Mouse (Mus musculus) mouse trophoblast stem cell (cell line): Measurements from ENCODE around the gene Coa6.
"Not testable (repeated sequence)": the region's sequence is repeated elsewhere in the genome, so short reads cannot be mapped to it uniquely, and the experiment has no call there.

Experiments
- in situ Hi-C, 2 experiments: fragments of 300-500 bp; cut with MseI, MboI; formaldehyde crosslinking; loops; 2 replicates in 1 of 2; 3 replicates in 1 of 2; pipeline ENCODE4 v1.15.1; 2025

Gene Coa6

DNA sequence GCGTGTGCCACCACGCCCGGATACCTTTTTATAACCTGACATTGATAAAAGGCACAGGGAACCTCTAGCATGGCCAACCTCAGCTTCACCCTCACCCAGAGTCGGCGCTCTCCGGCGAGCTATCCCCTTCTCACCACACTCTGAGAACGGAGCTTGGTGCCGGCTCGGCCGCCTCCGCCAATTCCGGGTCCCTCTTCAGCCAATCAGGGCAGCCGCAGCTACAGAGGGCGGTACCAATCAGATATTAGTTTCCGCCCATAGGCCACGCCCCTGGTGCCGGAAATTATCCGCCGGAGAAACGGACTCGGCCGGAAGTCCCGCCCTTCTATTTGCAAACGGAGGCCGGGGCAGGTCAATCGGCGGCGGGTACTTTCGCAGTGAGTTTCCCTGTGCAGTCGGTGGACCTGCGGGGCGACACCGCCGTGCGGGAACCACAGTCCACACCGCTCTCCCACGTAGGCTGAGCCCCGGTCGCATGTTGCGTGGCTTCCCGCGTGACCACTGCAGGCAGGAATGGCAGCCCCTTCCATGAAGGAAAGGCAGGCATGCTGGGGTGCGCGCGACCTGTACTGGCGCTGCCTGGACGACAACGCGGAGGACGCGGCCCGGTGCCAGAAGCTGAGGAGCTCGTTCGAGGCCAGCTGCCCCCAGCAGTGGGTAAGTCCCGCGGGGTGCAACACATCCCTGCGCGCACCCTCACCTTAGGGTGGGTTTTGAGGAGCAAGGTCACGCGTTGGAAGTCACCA, at the start of gene Coa6:
Gene Coa6, plus strand, starts transcription at position 342 of the 746 bp plus-strand sequence.
- in situ Hi-C loops, result no loop called here

DNA sequence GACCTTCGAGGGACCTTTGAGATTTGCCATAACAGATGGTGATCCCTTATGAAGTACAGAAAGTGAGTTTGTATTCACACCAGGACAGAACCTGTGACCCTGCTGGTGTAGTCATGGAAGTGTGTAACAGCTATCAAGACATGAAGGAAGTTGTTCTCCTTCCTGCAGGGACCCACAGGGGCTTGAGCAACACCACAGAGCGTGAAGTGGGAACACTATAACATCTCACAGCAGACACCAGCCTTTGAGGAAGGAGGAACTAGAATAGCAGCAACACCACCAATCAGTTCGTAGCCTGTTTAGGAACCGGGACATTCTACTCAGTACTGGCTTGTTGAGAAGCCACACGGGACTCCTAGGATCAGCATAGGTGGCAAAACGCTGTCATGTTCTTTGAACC, 42.7 kb upstream of the Coa6 start:
- in situ Hi-C loops, result no loop called here

DNA sequence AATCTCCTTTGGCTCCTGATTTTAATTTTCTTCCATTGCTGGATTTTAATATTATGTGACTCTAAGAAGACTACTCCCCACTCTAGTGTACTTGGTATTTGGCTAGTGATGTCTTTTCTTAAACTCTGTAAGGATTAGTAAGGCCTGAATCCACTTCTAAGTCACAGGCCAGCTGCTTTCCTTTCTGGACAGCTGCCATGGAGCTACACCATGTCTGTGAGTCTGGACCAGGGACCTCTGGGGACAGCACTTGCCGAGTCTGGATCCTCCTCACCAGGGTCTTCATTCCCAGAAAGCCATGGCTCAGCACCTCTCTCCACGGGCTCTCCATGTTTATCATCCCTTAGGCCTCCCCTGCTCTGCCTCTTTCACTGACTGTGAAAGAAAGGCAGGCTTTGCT, 42.2 kb upstream of the Coa6 start:
- in situ Hi-C loops, result loop anchor here (10.0 kb wide), 2 partner anchors 105 to 115 kb away; no protein-coding TSS in a partner anchor

DNA sequence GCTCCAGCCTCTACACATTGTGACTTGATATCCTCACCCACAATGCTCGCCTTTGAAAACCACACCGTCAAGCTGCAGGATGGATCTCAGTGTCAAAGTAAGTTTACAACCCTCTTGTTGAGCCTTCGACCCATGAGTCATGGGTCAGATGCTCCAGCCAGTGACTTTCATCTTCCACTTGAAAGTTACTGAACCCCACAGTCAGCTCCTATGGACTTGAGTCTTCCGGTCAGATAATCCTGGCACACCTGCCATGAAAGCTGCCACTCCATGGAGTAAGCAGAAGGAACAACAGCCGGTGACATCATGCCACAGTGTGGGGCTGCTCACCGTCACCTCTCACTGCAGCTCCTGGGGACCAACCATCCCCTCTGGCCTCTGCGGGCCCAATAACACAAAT, 41.0 kb upstream of the Coa6 start:
- in situ Hi-C loops, result loop anchor here (10.0 kb wide), 2 partner anchors 106 to 116 kb away; no protein-coding TSS in a partner anchor

DNA sequence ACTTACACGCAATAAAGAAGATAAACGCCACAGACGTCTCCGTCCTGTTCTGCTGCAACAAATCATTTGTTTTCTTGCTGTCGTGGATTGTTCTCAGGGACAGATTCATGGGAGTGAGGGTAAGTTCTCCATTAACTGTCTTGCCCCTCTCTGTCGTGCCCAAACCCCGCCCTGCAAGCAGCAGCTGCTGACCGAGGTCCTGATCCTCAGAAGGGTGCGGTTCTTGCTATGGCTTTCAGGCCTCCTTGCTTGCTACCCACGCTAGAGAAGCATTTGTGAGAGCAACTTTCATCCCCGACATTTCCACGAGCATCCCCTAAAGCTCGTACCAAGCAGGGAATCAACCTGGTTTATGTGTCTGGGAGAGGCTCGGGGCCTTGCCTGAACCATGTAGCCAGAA, 40.1 kb upstream of the Coa6 start:
- in situ Hi-C loops, result loop anchor here (10.0 kb wide), 2 partner anchors 107 to 117 kb away; no protein-coding TSS in a partner anchor

DNA sequence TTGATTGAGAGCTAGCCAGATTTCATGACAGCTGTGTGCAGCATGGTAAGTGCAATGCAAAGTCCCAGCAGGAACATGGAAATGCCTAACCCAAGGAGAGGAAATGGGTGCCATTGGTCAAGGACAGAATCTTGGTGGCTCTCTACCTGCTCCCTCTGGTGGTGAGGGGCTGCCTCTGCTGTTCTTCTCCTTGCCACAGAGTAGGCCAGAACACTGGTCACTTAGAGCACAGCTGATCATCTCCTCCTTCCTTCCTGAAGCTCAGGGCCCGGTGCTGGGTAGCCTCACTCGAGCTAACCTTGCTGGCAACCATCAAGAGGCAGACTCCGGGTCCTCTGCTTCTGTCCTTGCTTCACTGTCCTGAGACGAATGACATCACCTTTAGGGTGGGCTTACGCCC, 39.6 kb upstream of the Coa6 start:
- in situ Hi-C loops, result loop anchor here (10.0 kb wide), 2 partner anchors 108 to 118 kb away; no protein-coding TSS in a partner anchor

DNA sequence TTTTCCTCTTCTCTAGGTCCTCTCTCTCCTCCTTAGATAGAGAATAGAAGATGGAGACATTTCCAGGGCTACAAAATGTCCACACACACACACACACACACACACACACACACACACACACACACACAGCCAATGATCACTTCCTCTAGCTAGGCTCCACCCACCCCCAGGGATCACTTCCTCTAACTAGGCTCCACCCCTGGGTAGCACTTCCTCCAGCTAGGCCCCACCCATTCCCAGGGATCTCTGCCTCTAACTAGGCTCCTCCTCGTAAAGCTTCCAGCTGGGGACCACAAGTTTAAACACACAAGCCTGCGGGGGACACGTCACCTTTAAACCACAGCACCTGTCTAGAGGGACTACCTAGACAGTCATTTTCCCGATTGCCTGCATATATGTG, 34.7 kb upstream of the Coa6 start:
- in situ Hi-C loops, result loop anchor here (10.0 kb wide), 2 partner anchors 113 to 123 kb away; no protein-coding TSS in a partner anchor

DNA sequence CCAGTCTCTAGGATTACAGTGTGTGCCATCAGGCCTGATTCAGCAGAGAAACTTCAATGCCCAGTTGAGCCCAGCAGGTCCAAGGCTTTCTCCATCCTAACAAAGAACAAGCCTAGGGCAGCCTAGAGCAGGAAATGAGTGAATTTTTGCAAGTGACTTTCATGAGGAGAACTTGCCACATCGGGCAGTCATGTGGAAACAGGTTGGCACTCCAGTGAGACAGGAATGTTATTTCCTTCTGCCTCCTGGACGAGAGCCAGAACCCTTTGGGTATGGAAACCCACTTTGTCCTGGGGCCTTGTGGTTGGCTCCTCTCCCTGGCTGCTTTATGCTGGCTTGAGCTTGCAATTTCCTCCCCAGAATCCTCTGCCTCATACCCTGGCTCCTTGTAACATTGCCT, 30.8 kb upstream of the Coa6 start:
- in situ Hi-C loops, result no loop called here

DNA sequence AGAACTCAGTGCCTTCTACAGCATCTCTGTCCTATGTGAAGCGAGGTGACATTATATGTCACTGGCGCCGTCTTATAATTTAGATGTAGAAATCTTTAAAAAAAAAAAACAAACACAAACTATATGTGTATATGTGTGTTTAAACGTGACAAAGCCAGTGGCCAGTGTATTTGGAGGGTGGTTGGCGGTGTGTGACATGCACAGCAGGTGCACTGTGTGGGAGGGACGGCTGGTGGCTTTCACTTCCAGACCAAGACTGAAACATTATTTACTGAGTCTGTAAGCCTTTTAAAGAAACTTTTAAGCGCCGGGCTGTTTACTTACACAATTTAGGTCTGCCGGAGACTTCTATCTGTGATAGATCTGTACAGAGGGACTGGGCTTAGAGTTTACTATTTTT, 26.9 kb upstream of the Coa6 start:
- in situ Hi-C loops, result no loop called here

DNA sequence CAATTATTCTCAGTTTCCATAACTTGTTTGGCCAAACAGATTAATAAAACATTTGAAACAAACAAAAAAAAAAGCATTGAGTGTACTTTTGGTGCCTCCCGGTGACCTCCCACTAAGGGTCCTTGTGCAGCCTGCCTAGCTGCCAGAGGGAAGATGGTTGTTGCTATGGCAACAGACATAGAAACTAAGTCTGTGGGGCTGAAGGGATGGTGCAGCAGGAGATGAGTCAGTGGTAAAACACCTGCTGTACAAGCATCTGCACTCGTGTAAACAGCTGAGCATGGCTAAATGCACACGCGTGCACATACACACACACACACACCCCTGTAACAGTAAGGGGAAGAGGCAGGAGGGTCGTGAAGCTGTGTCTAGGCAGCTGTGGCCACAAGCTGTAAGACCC, 26.4 kb upstream of the Coa6 start:
- in situ Hi-C loops, result no loop called here

DNA sequence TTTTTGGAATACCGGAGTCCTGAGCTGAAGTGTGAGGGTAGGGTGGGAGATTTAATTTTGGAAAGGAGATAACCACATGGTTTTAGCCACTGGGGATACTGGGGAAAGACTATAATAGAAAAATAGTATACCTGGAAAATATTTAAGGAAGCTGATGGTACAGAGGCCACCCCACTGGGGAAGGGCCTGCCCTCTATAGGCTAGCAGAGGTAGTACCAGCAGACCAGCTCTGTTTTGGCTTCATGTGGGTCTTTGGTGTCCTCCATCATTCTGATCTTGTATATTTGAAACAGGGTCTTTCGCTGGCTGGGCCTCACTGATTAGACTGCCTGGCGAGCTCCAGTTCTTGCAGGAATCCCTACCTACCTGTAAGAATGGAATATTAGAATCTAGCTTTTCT, 24.0 kb upstream of the Coa6 start:
- in situ Hi-C loops, result no loop called here

DNA sequence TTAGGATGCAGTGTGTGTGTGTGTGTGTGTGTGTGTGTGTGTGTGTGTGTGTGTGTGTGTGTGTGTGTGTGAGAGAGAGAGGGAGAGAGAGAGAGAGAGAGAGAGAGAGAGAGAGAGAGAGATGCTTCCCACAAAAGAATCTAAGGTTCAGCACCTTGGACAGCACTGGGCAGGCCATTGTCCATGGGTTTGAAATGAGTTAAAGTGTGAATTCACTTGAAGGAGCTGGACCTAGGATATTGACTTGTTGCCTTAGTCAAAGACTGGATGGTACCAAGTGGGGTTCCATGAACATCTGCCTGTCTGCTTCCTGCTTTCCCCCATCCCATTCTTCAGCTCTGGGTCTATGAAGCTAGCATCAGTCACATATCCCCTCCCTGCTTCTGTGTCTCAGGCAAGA, 17.8 kb upstream of the Coa6 start:
- in situ Hi-C loops, result not testable (repeated sequence)

DNA sequence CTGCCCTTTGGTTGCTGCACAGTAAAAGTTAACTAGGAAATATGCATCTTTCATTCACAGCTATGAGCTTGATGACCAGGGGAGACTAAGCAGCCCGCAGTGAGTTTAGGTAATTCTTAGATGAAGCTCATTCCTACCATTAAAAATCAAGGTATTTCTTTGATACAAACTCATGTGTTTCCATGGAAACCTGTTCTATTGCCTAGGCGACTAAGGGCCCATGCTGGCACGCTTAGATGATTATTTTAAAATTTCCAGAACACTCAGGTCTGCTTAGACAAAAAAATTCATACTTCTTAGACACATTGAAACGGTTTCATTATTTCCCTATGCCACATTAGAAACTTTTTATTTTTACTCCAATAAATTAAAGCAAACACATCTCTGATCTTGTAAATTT, 17.3 kb upstream of the Coa6 start:
- in situ Hi-C loops, result no loop called here

DNA sequence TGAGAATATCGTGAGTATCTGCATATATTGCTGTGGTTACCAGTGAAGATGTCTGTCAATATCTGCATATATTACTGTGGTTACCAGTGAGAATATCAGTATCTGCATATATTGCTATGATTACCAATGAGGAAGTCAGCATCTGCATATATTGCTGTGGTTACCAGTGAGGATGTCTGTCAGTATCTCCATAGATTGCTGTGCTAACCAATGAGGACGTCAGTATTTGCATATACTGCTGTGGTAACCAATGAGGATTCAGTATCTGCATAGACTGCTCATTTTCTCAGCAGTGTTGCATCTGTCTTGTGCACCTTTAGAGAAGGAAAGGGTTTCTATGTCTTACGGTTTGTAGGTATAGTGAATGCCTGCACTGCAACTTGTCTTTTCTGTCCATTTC, 1.5 kb upstream of the Coa6 start:
- in situ Hi-C loops, result no loop called here

DNA sequence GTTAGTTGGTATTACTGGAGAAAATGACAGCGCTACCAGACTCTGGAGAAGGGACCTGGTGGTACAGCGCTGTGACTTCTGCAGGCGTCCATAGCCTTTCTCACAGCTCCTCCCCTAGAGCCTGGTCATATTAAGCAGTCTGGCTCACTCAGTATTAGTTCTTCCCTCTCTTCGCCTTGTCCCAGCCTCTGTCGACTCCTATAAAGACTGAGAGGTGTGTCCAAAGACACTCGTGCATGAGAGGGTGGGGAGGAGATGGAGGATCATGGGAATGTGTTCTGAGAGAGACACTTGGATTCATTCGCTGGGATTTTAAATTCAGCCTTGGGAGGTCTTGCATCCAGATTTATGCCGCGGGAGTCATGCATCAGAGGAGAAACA, 595 bp downstream of the Coa6 start:
- in situ Hi-C loops, result no loop called here

DNA sequence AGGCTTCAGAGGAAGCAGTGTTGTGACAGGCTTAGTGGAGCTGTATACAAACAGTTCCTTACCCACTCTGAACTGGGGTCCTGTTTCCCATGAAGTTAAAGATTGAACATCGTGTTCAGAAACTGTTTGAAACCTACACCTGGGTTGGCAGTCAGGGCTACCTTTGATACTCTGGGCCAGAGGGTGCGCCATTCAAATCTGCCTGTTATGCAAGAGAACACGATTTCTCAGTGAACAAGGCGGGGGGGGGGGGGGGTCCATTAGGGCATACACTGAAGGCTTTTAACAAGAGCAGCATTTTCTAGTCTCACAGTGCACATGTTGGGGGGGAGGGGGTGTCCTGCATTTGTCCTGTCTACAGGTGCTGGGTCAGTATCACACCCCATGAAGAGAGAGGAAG, 1.8 kb downstream of the Coa6 start:
- in situ Hi-C loops, result no loop called here

DNA sequence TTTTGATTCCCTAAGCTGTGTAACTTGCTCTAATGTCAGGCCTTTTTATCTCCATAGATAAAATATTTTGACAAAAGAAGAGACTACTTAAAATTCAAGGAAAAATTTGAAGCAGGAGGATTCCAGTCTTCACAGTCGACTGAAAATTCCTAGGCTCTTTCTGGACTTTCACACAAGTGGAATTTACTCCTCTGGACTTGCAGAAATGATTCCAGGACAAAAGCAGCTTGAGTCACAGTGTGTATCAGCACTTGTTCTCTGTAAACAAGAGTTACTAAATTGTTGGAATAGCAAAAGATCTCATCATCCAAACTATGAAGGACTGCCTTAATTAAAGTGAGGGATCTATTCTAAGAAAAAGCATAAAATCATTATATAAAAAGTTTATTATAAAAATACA, 2.6 kb downstream of the Coa6 start:
- in situ Hi-C loops, result no loop called here

DNA sequence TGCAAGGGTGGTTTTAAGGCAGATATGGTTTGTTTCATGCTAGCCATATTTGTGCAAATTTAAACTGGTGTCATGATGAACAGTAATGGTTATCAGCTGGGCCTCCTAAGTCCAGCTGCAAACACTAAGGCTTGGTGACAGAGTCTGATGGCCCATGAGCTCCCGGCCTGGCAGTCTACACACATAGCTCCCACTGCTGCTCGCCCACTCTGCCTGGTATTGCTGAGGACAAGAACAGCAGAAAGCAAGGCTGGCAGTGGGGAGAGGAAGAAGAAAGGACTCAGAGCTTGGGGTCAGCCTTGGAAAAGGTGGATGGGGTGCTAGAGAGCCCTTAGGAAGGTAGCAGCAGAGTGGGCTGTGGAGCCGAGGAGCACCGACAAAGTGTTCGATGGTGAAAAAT, 7.3 kb downstream of the Coa6 start:
- in situ Hi-C loops, result no loop called here

DNA sequence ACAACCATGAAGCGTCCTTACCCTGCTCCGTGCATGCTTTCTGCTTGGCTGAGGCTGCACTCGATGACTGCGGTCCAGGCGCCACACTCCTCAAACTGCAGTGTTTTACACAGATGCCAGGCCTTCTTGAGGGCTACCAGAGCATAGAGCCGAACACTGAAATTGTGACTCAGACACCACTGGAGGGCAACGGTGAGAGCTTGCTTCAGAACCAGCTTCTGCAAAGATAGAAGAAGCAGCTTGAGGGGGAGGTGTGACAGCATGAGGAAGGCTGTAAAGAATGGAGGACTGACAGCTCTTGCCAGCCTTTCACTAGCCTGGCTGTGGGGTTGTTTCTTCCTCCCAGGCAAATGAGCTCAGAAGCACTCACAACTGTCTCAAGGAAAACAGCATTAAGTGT, 11.5 kb downstream of the Coa6 start:
- in situ Hi-C loops, result no loop called here

DNA sequence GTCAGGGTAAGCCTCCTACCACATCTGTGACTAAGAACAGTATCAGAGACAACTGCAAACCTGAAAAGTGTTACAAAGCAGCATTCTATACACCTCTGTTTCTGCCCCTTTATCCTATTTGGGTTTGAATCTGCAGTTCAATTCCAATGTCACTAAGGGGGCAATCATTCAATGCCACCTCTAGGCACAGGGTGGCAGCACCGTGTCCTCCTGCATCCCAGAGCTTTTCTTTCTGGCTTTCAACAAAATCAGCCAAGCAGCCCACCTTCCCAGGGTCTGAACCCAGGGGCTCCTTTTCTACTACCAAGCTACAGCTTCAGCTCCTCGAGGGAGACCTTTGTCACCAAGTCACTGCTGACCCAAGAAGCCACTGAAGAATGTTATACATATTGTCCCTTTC, 16.6 kb downstream of the Coa6 start:
- in situ Hi-C loops, result no loop called here

DNA sequence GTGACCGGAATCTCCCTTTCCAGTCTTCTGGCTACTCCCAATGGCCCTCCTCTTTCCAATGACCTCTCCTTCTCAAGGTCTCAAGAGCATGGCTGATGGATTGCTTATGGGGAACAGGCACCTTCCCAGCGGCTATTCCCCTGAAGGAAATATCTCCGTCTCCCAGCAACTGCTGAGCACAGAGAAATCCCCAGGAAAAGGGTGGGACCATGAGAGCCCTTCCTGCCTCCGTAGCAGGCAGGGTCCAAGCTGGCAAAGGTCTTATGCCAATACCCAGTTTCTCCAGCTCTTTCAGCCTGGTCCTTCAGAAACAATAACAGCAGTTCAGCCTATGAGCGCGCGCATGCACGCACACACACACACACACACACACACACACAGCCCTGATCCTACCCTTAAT, 28.8 kb downstream of the Coa6 start:
- in situ Hi-C loops, result no loop called here

DNA sequence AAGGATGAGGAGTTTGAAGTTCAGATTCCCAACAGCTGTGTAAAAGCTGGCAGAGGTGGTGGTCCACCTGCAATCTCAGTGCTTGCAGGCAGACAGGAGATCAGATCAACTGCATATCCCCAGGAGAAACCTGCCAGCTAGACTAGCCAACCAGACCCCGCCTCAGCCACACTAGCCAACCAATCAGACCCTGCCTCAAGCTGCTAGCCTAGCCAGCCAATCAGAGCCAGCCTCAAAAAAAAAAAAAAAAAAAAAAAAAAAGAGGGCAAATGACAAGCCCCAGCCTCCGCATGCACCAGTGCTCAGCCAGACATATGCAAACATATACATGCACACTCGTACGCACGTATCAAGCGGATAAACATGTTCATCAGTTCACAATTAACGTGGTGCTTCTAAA, 33.1 kb downstream of the Coa6 start:
- in situ Hi-C loops, result no loop called here

DNA sequence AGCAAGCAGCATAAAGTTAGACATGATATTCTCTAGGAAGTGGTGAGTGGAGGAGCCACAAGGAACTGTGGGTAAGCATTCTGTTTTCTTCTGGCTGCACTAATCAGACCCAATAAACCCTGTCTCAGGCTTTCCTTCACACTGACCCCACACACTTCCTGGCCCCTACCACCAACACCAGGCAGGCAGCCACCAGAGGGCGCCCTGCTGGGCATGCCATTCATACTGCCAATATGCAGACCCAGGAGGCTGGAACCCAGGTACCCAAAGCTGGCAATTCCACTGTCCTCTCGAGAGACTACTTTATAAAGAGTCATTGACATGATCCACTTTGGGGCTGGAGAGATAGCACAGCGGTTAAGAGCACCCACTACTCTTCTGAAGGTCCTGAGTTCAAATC, 38.0 kb downstream of the Coa6 start:
- in situ Hi-C loops, result no loop called here

DNA sequence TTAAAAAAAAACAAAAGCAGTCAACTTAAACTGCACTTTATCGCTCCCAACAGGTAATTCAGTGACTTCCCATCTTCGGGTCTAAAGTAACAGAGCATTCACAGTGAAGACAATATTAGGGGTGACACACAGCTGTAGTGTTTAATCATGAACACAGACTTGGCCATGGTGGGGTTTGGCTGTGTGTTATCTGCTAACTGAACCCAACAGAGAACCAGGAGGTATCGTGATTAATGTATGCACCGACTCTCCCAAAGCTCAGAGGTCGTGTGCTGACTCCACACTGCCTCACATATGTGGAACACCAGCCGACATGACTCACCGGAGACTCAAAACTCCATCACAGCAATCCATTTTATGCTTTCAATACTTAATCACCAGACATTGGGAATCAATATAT, 39.4 kb downstream of the Coa6 start:
- in situ Hi-C loops, result no loop called here
